Mouse (Mus musculus) CH12.LX (cell line): ENCODE measurements around the gene Gm10100. TPM values are rescaled to one million over a fixed set of nuclear protein-coding genes. Genes with fewer than 3 reads are reported as not detected.

Experiments used
- DNase-seq: peaks from one replicate; pipeline ENCODE4 v3.0.0-alpha.2; 2013; ENCODE audit errors: extremely low read depth
- H3K27ac ChIP-seq: 2 replicates; pipeline ENCODE4 v1.5.1; 2012; ENCODE audit warnings: low read depth, mild to moderate bottlenecking, control low read depth, moderate library complexity; ENCODE audit not compliant: insufficient read depth
- H3K27me3 ChIP-seq: replicated peaks from 2 replicates; pipeline ENCODE3; 2012; ENCODE audit warnings: inconsistent platforms
- H3K36me3 ChIP-seq, 2 experiments: replicated peaks in 1 of 2; 2 replicates each; pipeline versions ENCODE3 to v1.6.1; 2012; ENCODE audit warnings: inconsistent platforms in 1 of 2, low read length in 1 of 2, mild to moderate bottlenecking in 1 of 2, mixed read lengths in 1 of 2, moderate library complexity in 1 of 2; ENCODE audit not compliant: control insufficient read depth in 1 of 2, insufficient read depth in 1 of 2
- H3K4me1 ChIP-seq, 2 experiments: 2 replicates each; pipeline ENCODE4 v1.6.1; 2012; ENCODE audit warnings: inconsistent platforms in 1 of 2, moderate library complexity in 1 of 2; ENCODE audit not compliant: insufficient read depth in 2 of 2, control insufficient read depth in 1 of 2
- H3K4me2 ChIP-seq: 2 replicates; pipeline ENCODE4 v1.6.1; 2012; ENCODE audit warnings: low read depth, mild to moderate bottlenecking, control low read depth; ENCODE audit not compliant: poor library complexity, insufficient read depth, severe bottlenecking
- H3K4me3 ChIP-seq, 3 experiments: fragments of 150-350 bp in 1 of 3; sonication (generic) in 1 of 3; replicated peaks in 1 of 3; 2 replicates each; pipeline versions ENCODE3 to v1.5.1; 2011 to 2012; ENCODE audit warnings: low read depth in 2 of 3, low read length in 2 of 3, mild to moderate bottlenecking in 2 of 3, moderate library complexity in 2 of 3, control low read depth in 1 of 3, improper control_type of control experiment in 1 of 3, inconsistent platforms in 1 of 3, mixed read lengths in 1 of 3; ENCODE audit not compliant: poor library complexity in 1 of 3
- H3K79me2 ChIP-seq: replicated peaks from 2 replicates; pipeline ENCODE4 v1.6.1; 2012; ENCODE audit warnings: mild to moderate bottlenecking, moderate library complexity; ENCODE audit not compliant: control insufficient read depth, poor library complexity, insufficient read depth, severe bottlenecking; ENCODE audit errors: extremely low read depth
- H3K9ac ChIP-seq: 2 replicates; pipeline ENCODE4 v1.6.1; 2012; ENCODE audit warnings: low read depth, mild to moderate bottlenecking, control low read depth, moderate library complexity; ENCODE audit not compliant: insufficient read depth
- H3K9me3 ChIP-seq: replicated peaks from 2 replicates; pipeline ENCODE3; 2012; ENCODE audit warnings: low read length, inconsistent platforms, mixed read lengths
- CHD1 ChIP-seq: IDR thresholded peaks from 2 replicates; pipeline ENCODE4 v1.6.1; 2012; ENCODE audit warnings: low read depth, low read length, improper control_type of control experiment, inconsistent platforms
- CHD2 ChIP-seq: IDR thresholded peaks from 2 replicates; pipeline ENCODE4 v1.6.1; 2011; ENCODE audit warnings: low read length, improper control_type of control experiment
- CTCF ChIP-seq, 2 experiments: IDR thresholded peaks in 1 of 2; conservative IDR thresholded peaks in 1 of 2; 2 replicates each; pipeline ENCODE4 v1.5.1; 2011 to 2012; ENCODE audit warnings: low read depth in 2 of 2, low read length in 2 of 2, improper control_type of control experiment in 1 of 2, inconsistent platforms in 1 of 2, mild to moderate bottlenecking in 1 of 2, moderate library complexity in 1 of 2
- ETS1 ChIP-seq: conservative IDR thresholded peaks from 2 replicates; pipeline ENCODE4 v1.6.1; 2012; ENCODE audit warnings: low read depth, mild to moderate bottlenecking, inconsistent platforms, low read length, improper control_type of control experiment, moderate library complexity
- JUND ChIP-seq: conservative IDR thresholded peaks from 2 replicates; pipeline ENCODE4 v1.6.1; 2011; ENCODE audit warnings: low read depth, low read length, improper control_type of control experiment
- KAT2A ChIP-seq: IDR thresholded peaks from 2 replicates; pipeline ENCODE4 v1.6.1; 2012; ENCODE audit warnings: low read length, improper control_type of control experiment, inconsistent platforms; ENCODE audit not compliant: insufficient replicate concordance
- MXI1 ChIP-seq: IDR thresholded peaks from 2 replicates; pipeline ENCODE4 v1.6.1; 2011; ENCODE audit warnings: mild to moderate bottlenecking, low read depth, low read length, improper control_type of control experiment
- MYC ChIP-seq: IDR thresholded peaks from 2 replicates; pipeline ENCODE4 v1.6.1; 2011; ENCODE audit warnings: low read depth, mild to moderate bottlenecking, improper control_type of control experiment, low read length
- PAX5 ChIP-seq: IDR thresholded peaks from 2 replicates; pipeline ENCODE4 v1.6.1; 2012; ENCODE audit warnings: low read length, inconsistent platforms, mixed read lengths
- POLR2A ChIP-seq: IDR thresholded peaks from 2 replicates; pipeline ENCODE4 v1.6.1; 2011; ENCODE audit warnings: low read depth, mild to moderate bottlenecking, improper control_type of control experiment, low read length
- POLR2AphosphoS2 ChIP-seq: IDR thresholded peaks from 2 replicates; pipeline ENCODE4 v1.6.1; 2011; ENCODE audit warnings: low read depth, low read length, improper control_type of control experiment
- RAD21 ChIP-seq: IDR thresholded peaks from 2 replicates; pipeline ENCODE4 v1.6.1; 2011; ENCODE audit warnings: low read depth, mild to moderate bottlenecking, low read length, improper control_type of control experiment, moderate library complexity
- RCOR1 ChIP-seq: conservative IDR thresholded peaks from 2 replicates; pipeline ENCODE4 v1.6.1; 2012; ENCODE audit warnings: low read depth, mild to moderate bottlenecking, inconsistent platforms, low read length, improper control_type of control experiment
- SMC3 ChIP-seq: IDR thresholded peaks from 2 replicates; pipeline ENCODE4 v1.6.1; 2011; ENCODE audit warnings: low read depth, low read length, improper control_type of control experiment
- TBP ChIP-seq: conservative IDR thresholded peaks from 2 replicates; pipeline ENCODE4 v1.6.1; 2011; ENCODE audit warnings: low read depth, low read length, improper control_type of control experiment
- UBTF ChIP-seq: IDR thresholded peaks from 2 replicates; pipeline ENCODE4 v1.6.1; 2012; ENCODE audit warnings: low read depth, mild to moderate bottlenecking, inconsistent platforms, low read length, improper control_type of control experiment, moderate library complexity
- USF1 ChIP-seq: IDR thresholded peaks from 2 replicates; pipeline ENCODE4 v1.6.1; 2014; ENCODE audit warnings: low read depth, mild to moderate bottlenecking, inconsistent platforms, low read length, improper control_type of control experiment
- ZKSCAN1 ChIP-seq: IDR thresholded peaks from 2 replicates; pipeline ENCODE4 v1.6.1; 2012; ENCODE audit warnings: low read depth, inconsistent platforms, low read length, improper control_type of control experiment, borderline replicate concordance
- dilution Hi-C: fragments of 300-500 bp; cut with MboI; formaldehyde crosslinking; loops from 2 replicates; pipeline ENCODE4 v1.14.3; 2020; ENCODE audit warnings: low sequenced_read_pairs; ENCODE audit not compliant: extremely low pct_unique_long_range_greater_than_20kb, extremely low pct_ligation_motif_present
- in situ Hi-C: fragments of 300-500 bp; cut with MboI; formaldehyde crosslinking; loops from 3 replicates; pipeline ENCODE4 v1.14.3; 2019; ENCODE audit warnings: low sequenced_read_pairs, low pct_ligation_motif_present, low pct_unique_long_range_greater_than_20kb, mixed read lengths
- polyA plus RNA-seq: library from polyadenylated mRNA; unstranded; fragments of >175 nt; gene quantifications from 2 replicates; pipeline ENCODE4 v1.2.1, GENCODE M21; 2012; ENCODE audit warnings: low read depth; ENCODE audit not compliant: insufficient read length
- total RNA-seq, 2 experiments: library from RNA; depleted of rRNA; stranded (reverse); fragments of 300-350 nt in 1 of 2; fragments of >200 nt in 1 of 2; gene quantifications; 2 replicates each; pipeline ENCODE4 v1.2.3; 2012 to 2014

Gm10100 gene
- total and polyA plus RNA-seq, 3 experiments, result not detected

GRCm38 (mm10) chr10:77724855-77725254, 1.4 kb upstream of the Gm10100 start:
- H3K4me3 ChIP-seq, result no peak overlapping the region
- no peaks in the 10 kb centered on the region for H3K36me3 ChIP-seq
- no peak overlapping the region for H3K4me2 ChIP-seq
- in situ Hi-C loops (no loop called here), dilution Hi-C loops (no loop called here)
- peaks cover 10% of the 10 kb centered on the region for H3K9me3 ChIP-seq
- TF ChIP-seq CTCF (conservative IDR thresholded peaks at IDR 0.05 in 1 of 2, IDR thresholded peaks at IDR 0.05 in 1 of 2; ENCODE audit: low read depth in 2 of 2, low read length in 2 of 2), result peak in 1 of 2 experiments; percentile 33; a peak in 2 of 4 replicates
- no peak for TF ChIP-seq CHD2
- peak; percentile 30 for TF ChIP-seq SMC3
- H3K4me1 ChIP-seq, result no peaks in the 10 kb centered on the region
- H3K79me2 ChIP-seq, result no peaks in the 10 kb centered on the region
- DNase-seq, result no peak
- H3K27me3 ChIP-seq, result peaks cover 48% of the 10 kb centered on the region
- no peak overlapping the region for H3K9ac ChIP-seq
- H3K27ac ChIP-seq, result no peak overlapping the region

- in situ Hi-C loops, result no loop called here
- Histone ChIP-seq H3K27ac (no peak overlapping the region), H3K36me3 (no peaks in the 10 kb centered on the region), H3K27me3 (peaks cover 56% of the 10 kb centered on the region)
- no peak for DNase-seq
- TF ChIP-seq MYC (peak; percentile 65; the same call in 1 of the 2 replicates), RAD21 (peak; percentile 23), RCOR1 (no peak), POLR2A (no peak), JUND (no peak), CHD1 (no peak), USF1 (no peak), POLR2AphosphoS2 (no peak), SMC3 (peak; percentile 29; the same call in 1 of the 2 replicates), KAT2A (no peak), CTCF (conservative IDR thresholded peaks at IDR 0.05 in 1 of 2, IDR thresholded peaks at IDR 0.05 in 1 of 2; ENCODE audit: low read depth in 2 of 2, low read length in 2 of 2) (peak in 1 of 2 experiments; percentile 56; a peak in 2 of 4 replicates), TBP (no peak), PAX5 (no peak), UBTF (no peak), MXI1 (no peak), ETS1 (no peak), ZKSCAN1 (no peak), CHD2 (no peak)
- TF ChIP-seq, all 38 proteins: peak for 4
- Histone ChIP-seq H3K9ac (no peak overlapping the region), H3K9me3 (peaks cover 3% of the 10 kb centered on the region), H3K4me1 (no peaks in the 10 kb centered on the region), H3K79me2 (no peaks in the 10 kb centered on the region), H3K4me2 (no peak overlapping the region), H3K4me3 (no peak overlapping the region)
- dilution Hi-C loops, result no loop called here
Observed at GRCm38 (mm10) chr10:77728280-77728679, 2.0 kb downstream of the Gm10100 start.
